Mouse (Mus musculus) spleen, embryonic (tissue): ENCODE data around the gene Mafb.

Experiments
- CTCF ChIA-PET: fragments of 350-600 bp; sonication (Branson Sonifier 250); formaldehyde crosslinking; loops from one replicate; lab custom pipeline; 2022; lab: Charles Lee

Mafb gene

GRCm38 (mm10) chr2:160364128-160364650, 2.7 kb downstream of the Mafb start:
- CTCF ChIA-PET: no interaction called here

- CTCF ChIA-PET: no interaction called here
Measured at GRCm38 (mm10) chr2:160363201-160363600, 3.7 kb downstream of the Mafb start.

DNA sequence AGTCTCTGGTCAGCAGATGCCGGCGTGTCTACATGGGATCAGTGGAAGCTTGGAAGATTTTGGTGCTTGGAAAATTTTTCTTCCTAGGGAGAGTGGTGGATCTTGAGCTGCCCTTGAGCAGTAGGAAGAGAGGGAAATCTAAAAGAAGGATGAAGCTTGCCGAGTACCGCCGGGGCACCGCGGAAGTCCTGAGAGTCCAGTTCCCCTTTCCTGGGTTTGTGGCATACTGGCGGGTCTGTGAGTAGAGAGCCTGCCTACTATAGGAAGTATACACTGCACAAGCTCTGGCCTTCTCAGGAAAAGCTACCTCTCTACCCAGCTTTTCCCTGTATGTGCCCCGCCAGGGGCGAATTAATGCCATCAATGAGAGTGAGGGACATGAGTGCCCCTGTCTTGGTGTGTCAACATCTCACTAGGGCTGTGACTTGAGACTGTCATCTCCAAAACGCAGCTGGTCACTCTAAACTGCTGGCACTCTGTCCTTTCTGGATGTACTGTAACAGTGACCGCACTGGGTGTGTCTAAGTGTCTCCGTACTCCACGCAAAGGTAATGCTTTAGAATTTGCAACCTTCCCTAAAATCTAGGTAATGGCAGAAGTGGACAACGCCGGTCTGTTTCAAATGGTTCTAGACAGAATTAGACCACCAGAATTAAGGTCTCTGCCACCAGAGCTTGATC, 5.3 kb downstream of the Mafb start:
- CTCF ChIA-PET: no interaction called here

GRCm38 (mm10) chr2:160360234-160360874, 6.5 kb downstream of the Mafb start:
- CTCF ChIA-PET: no interaction called here

DNA sequence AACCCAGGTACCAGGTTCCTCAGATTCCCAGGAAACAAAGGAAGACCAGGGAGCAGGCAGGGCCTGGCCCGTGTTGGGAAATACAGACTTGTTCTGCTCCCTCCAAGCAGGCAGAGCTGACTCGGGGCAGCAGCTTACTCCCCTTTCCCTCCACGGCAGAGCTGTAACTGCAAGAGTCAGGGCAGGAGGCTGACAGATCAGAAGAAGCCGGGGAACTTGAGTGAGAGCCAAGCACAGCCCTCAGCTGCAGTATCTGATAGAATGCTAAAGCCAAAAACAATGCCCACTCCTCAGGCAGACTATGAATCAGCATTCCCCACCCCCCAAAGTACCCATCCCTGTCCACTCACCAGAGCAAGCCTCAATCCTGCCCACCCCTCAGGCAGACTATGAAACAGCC, 8.0 kb downstream of the Mafb start:
- CTCF ChIA-PET: no interaction called here

- CTCF ChIA-PET: no interaction called here
Measured at GRCm38 (mm10) chr2:160357442-160357841, 9.4 kb downstream of the Mafb start.

- CTCF ChIA-PET: interaction anchor here (0.6 kb wide), 1 partner anchor 21 kb away, joined by 3 read pairs; no protein-coding TSS in a partner anchor
Measured at GRCm38 (mm10) chr2:160356132-160356531, 10.7 kb downstream of the Mafb start.

DNA sequence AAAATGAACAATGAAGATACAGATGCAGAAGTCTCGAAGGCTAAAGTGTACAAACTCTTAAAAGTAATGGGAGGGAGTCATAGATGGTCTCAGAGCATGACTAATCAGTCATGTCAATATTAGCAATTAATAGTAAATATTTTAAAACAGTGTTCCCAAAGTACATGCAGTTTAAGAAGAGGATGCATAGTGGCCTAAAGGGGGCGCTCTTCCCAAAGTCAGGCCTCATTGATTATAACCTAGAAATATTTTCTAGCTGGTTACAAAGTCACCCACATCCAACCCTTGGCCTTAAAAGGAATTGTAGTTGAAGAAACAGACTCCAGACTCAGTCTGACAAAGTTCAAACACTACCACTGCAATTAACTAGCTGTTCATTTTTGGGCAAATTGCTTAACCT, 12.5 kb downstream of the Mafb start:
- CTCF ChIA-PET: no interaction called here

- CTCF ChIA-PET: no interaction called here
Measured at GRCm38 (mm10) chr2:160353581-160353980, 13.3 kb downstream of the Mafb start.

- CTCF ChIA-PET: no interaction called here
Measured at GRCm38 (mm10) chr2:160351038-160351574, 15.8 kb downstream of the Mafb start.

DNA sequence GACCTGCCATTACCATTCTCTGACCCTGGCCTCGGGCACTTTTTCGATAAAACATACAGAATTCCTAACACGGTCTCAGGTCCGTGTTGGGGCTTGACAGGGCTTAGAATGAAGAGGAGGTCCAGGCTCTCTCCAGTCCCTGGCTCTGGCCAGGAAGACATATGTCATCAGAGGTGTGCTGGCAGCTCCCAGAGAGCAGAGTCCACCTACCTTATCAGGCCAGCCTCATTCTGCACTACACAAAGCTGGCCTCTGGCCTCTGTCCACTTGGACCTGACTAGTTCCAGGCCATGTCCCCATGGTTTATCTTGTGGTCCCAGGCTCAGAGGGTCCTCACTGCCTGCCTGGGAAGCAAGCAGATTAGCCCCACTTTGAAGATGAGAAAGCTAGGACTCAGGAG, 17.3 kb downstream of the Mafb start:
- CTCF ChIA-PET: no interaction called here

DNA sequence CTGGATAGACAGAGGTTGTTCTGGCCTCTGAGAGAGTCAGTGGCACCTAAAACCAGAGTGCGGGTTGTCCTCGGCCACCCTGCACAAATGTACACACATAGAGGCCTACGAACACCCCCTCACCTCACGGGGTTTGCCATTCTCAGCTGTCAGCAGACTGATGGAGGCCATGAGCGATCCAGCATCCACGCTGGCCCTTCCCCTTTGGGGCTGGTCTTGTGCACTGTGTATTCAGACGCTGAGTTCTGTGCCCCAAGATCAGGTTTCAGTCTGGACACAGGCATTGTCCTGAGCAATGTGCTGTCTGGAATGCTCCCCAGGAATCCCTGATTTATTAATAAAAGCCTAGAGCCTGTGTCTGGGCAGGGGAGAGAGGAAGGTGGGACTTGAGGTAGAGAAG, 18.1 kb downstream of the Mafb start:
- CTCF ChIA-PET: no interaction called here

GRCm38 (mm10) chr2:160348072-160348604, 18.7 kb downstream of the Mafb start:
- CTCF ChIA-PET: no interaction called here

GRCm38 (mm10) chr2:160345644-160346043, 21.2 kb downstream of the Mafb start:
- CTCF ChIA-PET: no interaction called here

DNA sequence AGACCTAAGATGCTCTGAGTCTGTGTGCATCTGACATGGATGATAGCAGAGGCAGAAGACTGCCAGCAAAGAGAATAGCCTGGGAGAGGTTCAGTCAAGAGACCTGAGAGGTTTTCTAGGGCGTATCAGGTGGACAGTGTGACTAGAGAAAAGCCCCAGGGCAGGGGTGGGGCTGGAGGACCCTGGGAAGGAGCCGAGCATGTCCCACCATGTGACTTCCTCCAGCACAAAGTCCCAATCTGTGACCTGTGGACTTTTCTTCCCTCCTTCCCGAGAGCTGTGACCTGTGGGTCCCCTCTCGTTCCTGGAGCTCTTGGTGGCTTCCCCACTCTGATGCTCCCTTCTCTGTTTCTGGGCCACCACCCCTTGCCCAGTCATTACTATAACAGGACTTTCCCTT, 26.7 kb downstream of the Mafb start:
- CTCF ChIA-PET: no interaction called here

- CTCF ChIA-PET: no interaction called here
Measured at GRCm38 (mm10) chr2:160339595-160339994, 27.3 kb downstream of the Mafb start.

DNA sequence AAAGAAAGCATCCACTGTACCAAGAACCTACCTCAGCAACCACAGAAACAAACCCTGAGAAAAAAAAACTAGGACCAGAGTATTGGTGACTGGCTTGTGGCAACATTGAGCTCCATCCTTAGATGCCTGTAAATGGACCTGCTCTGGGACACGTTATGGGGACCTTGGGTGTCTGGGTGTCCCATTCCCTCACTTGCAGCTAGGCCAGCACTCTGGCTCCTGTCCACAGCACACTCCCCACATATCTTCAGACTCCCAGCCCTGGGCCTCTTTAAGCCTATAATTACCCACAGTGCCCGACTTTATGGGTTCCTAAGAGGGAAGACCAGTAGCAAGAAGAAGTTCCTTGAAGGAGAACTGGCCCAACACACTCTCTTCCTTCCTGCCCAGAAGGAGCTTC, 30.8 kb downstream of the Mafb start:
- CTCF ChIA-PET: no interaction called here

DNA sequence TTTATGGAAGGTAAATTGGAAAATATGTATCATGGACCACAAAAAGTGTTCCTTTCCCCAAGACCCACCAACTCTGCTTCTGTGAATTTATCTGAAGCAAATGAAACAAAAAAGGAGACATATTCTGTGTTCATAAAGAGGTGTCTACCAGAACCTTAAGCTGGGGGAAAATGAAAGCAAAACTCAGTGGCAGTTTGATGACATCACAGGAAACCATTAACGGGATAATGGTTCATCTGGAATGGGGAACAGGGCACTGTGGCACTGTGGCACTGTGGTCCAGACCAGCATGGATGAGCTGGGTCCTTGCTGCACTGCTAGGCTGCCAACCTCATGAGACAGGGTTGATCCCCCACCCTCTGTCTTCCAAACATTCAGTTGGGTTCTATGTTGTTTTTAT, 31.8 kb downstream of the Mafb start:
- CTCF ChIA-PET: no interaction called here

- CTCF ChIA-PET: no interaction called here
Measured at GRCm38 (mm10) chr2:160334111-160334661, 32.7 kb downstream of the Mafb start, which contains the start of gene Gm826. Gene Gm826 (minus strand): TSS chr2:160334162.

- CTCF ChIA-PET: no interaction called here
Measured at GRCm38 (mm10) chr2:160332516-160333325, 34.1 kb downstream of the Mafb start.

DNA sequence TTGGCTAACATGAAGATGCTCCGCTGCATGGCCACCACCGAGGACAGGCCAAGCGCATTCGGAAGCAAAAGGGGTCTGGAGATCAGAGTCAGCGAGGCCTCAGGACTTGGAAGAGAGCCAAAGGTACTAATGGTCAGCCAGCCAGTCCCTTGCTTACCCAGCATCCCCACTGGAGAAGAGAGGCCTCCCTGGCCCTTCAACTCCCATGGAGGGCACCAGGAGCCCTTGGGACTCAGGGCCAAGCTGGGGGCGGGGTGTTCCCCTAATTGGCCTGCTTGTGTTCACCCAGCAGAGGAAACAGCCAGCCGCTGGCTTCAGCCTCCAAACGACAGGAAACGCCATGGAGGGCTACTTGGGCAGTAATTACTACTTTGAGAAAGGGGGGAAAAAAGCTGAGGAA, 38.0 kb downstream of the Mafb start:
- CTCF ChIA-PET: no interaction called here

DNA sequence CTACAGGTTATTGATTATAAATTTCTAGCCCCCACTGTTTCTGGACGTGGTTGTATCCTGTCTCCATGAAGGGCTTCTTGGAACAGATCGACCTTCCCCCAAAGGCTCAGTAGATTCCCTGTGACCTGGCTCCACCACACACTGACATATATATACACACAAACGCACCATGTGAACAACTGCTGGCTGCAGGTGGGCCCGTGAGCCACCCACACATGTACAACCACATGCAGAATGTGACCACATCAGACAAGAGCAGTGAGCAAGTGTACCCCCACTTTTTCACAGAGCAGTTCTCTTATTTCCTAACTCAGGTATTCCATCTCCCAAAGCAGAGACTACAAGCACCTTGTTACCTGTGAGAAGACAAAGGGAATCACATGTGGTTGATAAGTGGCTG, 39.1 kb downstream of the Mafb start:
- CTCF ChIA-PET: no interaction called here
